ENCODE assay signal across 14 mouse cellular contexts in genomic region chr14:73501721-73502120, GRCm38 (mm10). TPM values are rescaled to one million over a fixed set of nuclear protein-coding genes. Genes with fewer than 3 reads are reported as not detected.
DNase-seq lines count a peak whose midpoint lies in the region; ATAC-seq and TF ChIP-seq lines count a peak whose summit lies in the region.
"Had no signal": no experiment of that assay in that cellular context is flagged by ENCODE, and none has a peak within 500 bp of the region (broad histone marks: within the 10 kb centered on the region; RNA-seq: fewer than 3 reads in every experiment).

No protein-coding gene starts in this region.

- no peaks in the 10 kb centered on the region for H3K27me3 ChIP-seq in heart, adult 2 months (ENCODE audit: control insufficient read depth, insufficient read depth, low read length)
- H3K27me3 ChIP-seq in liver, adult 2 months (ENCODE audit: control insufficient read depth, insufficient read depth, low read length) = no peaks in the 10 kb centered on the region
- no peaks in the 10 kb centered on the region for H3K27me3 ChIP-seq in liver, postnatal 0 days (ENCODE audit: insufficient read depth, low read length)
- H3K27me3 ChIP-seq in hindbrain, embryonic 15.5 days = no peaks in the 10 kb centered on the region

- peak overlapping the region; percentile 8; the same call in 1 of the 2 replicates for H3K27ac ChIP-seq in heart, adult 2 months
- 0 out of 2 replicates have a peak overlapping the region, but pooled peaks have one; percentile 5 for H3K27ac ChIP-seq in liver, adult 2 months (replicated peaks; ENCODE audit: insufficient read depth, low read depth, low read length)
- H3K27ac ChIP-seq in liver, postnatal 0 days (ENCODE audit: low read depth) = no peak overlapping the region
- H3K27ac ChIP-seq in hindbrain, embryonic 15.5 days (replicated peaks) = peak overlapping the region; percentile 77

- no peak for TF ChIP-seq EP300 in heart, adult 2 months (IDR thresholded peaks at IDR 0.05; ENCODE audit: insufficient read depth, low read depth, low read length)
- TF ChIP-seq EP300 in liver, postnatal 0 days (IDR thresholded peaks at IDR 0.05; ENCODE audit: low read depth) = no peak

- WGBS in heart, adult 2 months = 54% methylated on average over 6 of the region's 6 CpGs
- WGBS in liver, adult 2 months = 73% methylated on average over 6 of the region's 6 CpGs
- WGBS in liver, postnatal 0 days (ENCODE audit: insufficient replicate concordance) = 68% methylated on average over 6 of the region's 6 CpGs
- WGBS in hindbrain, embryonic 15.5 days = 64% methylated on average over 6 of the region's 6 CpGs

- no peak overlapping the region for H3K4me3 ChIP-seq in heart, adult 2 months
- no peak overlapping the region for H3K4me3 ChIP-seq in liver, adult 2 months (ENCODE audit: insufficient read depth, low read depth, low read length)
- no peak overlapping the region for H3K4me3 ChIP-seq in liver, postnatal 0 days (ENCODE audit: low read depth, low read length)
- H3K4me3 ChIP-seq in hindbrain, embryonic 15.5 days = no peak overlapping the region
- H3K4me3 ChIP-seq: myocyte had no signal

- H3K36me3 ChIP-seq in heart, adult 2 months (ENCODE audit: control insufficient read depth, insufficient read depth, low read length) = no peaks in the 10 kb centered on the region; the same call in 1 of the 2 replicates
- H3K36me3 ChIP-seq in liver, adult 2 months (ENCODE audit: control insufficient read depth, insufficient read depth, low read length) = no peaks in the 10 kb centered on the region
- H3K36me3 ChIP-seq in liver, postnatal 0 days (replicated peaks; ENCODE audit: insufficient read depth, low read length) = no peaks in the 10 kb centered on the region
- no peaks in the 10 kb centered on the region for H3K36me3 ChIP-seq in hindbrain, embryonic 15.5 days

- no peaks in the 10 kb centered on the region for H3K9me3 ChIP-seq in liver, postnatal 0 days (ENCODE audit: low read length)
- H3K9me3 ChIP-seq in hindbrain, embryonic 15.5 days = no peaks in the 10 kb centered on the region

- no peak overlapping the region for H3K9ac ChIP-seq in heart, adult 2 months (ENCODE audit: low read depth, low read length)
- no peak overlapping the region for H3K9ac ChIP-seq in liver, adult 2 months (ENCODE audit: low read depth, low read length)
- H3K9ac ChIP-seq in liver, postnatal 0 days (replicated peaks) = no peak overlapping the region
- H3K9ac ChIP-seq in hindbrain, embryonic 15.5 days = no peak overlapping the region

- intact Hi-C loops in heart, adult 2 months (cut with DNase I) = loop anchor here (5.0 kb wide), 1 partner anchor 394 kb away; no protein-coding TSS in a partner anchor

- TF ChIP-seq CTCF in heart, adult 2 months (IDR thresholded peaks at IDR 0.05) = no peak
- TF ChIP-seq CTCF in liver, adult 2 months (IDR thresholded peaks at IDR 0.05; ENCODE audit: low read depth, low read length) = no peak
- no peak for TF ChIP-seq CTCF in liver, postnatal 0 days (IDR thresholded peaks at IDR 0.05; ENCODE audit: low read depth)

- no peaks in the 10 kb centered on the region for H3K79me2 ChIP-seq in heart, adult 2 months (replicated peaks; ENCODE audit: control insufficient read depth, insufficient read depth, low read length)
- H3K79me2 ChIP-seq in liver, adult 2 months (ENCODE audit: control insufficient read depth, insufficient read depth, low read length) = no peaks in the 10 kb centered on the region

- DNase-seq in heart, adult 2 months = no peak
- DNase-seq in heart, postnatal 4 days = no peak
- DNase-seq in liver, adult 2 months (ENCODE audit: extremely low read depth, low read depth, low spot score) = no peak
- no peak for DNase-seq in liver, postnatal 0 days
- peak; percentile 33 to 53 for DNase-seq in lung, postnatal 4 days
- DNase-seq in Muller cell, postnatal 12 days (ENCODE audit: inconsistent ontology term) = no peak
- no peak for DNase-seq in frontal cortex, postnatal 10 days (ENCODE audit: low spot score in 2 of 2)
- DNase-seq: adrenal gland, postnatal 10 days; kidney, postnatal 4 days; right cerebral cortex, adult 18-20 months; thymus, postnatal 14 days had no signal

- no peak for TF ChIP-seq POLR2A in heart, adult 2 months (IDR thresholded peaks at IDR 0.05; ENCODE audit: insufficient read depth, low read depth, low read length)
- no peak for TF ChIP-seq POLR2A in liver, adult 2 months (IDR thresholded peaks at IDR 0.05; ENCODE audit: extremely low read depth, insufficient read depth, low read length)

- no peak overlapping the region for H3K4me2 ChIP-seq in liver, postnatal 0 days (ENCODE audit: low read depth, low read length)
- H3K4me2 ChIP-seq in hindbrain, embryonic 15.5 days = no peak overlapping the region

- ATAC-seq in liver, postnatal 0 days = no peak
- no peak for ATAC-seq in hindbrain, embryonic 15.5 days (ENCODE audit: low FRiP score, low read depth)
- ATAC-seq: CD4-positive, CD25-positive, alpha-beta regulatory T cell, adult 4 months had no signal

- H3K4me1 ChIP-seq in heart, adult 2 months (ENCODE audit: control insufficient read depth, insufficient read depth, low read length) = peaks cover 12% of the 10 kb centered on the region
- H3K4me1 ChIP-seq in liver, adult 2 months (ENCODE audit: control insufficient read depth, insufficient read depth, low read length) = 0 out of 2 replicates have a peak, but pooled peaks cover 3% of the 10 kb centered on the region
- H3K4me1 ChIP-seq in liver, postnatal 0 days (ENCODE audit: insufficient read depth) = no peaks in the 10 kb centered on the region; the same call in 1 of the 2 replicates
- H3K4me1 ChIP-seq in hindbrain, embryonic 15.5 days (replicated peaks) = peaks cover 17% of the 10 kb centered on the region

RNA-seq across cellular contexts. Expression of gene Med4, which starts 8.1 kb away (rescaled TPM):
- total RNA-seq in heart, adult 2 months (2021) = 10 to 100 TPM; 19.5 to 23.5 TPM
- 12.5 and 18.2 TPM in 2 replicates for polyA plus RNA-seq in heart, adult 2 months (2012; rRNA removed)
- total RNA-seq in heart, postnatal 4 days (2021) = 10 to 100 TPM; 24.9 to 25.3 TPM
- 10.1 and 11.2 TPM in 2 replicates for total RNA-seq in liver, adult 2 months (2014; rRNA removed)
- polyA plus RNA-seq in liver, adult 2 months (2012; rRNA removed) = 6.1 and 6.3 TPM in 2 replicates
- polyA plus RNA-seq in liver, postnatal 0 days (2015; fragmentation: Nextera tagmentation; extraction: Ambion mirVana) = 18.7 and 20.4 TPM in 2 replicates
- polyA plus RNA-seq in hindbrain, embryonic 15.5 days (2015; fragmentation: Nextera tagmentation; extraction: Ambion mirVana) = 78.7 and 79.0 TPM in 2 replicates

RNA-seq across cellular contexts. Expression of gene Sucla2, which starts 23.4 kb away (rescaled TPM):
- 100 to 1,000 TPM; 693 to 811 TPM for total RNA-seq in heart, adult 2 months (2021)
- polyA plus RNA-seq in heart, adult 2 months (2012; rRNA removed) = 125 and 246 TPM in 2 replicates
- total RNA-seq in heart, postnatal 4 days (2021) = 100 to 1,000 TPM; 381 to 391 TPM
- 137 and 183 TPM in 2 replicates for total RNA-seq in liver, adult 2 months (2014; rRNA removed)
- polyA plus RNA-seq in liver, adult 2 months (2012; rRNA removed) = 36.5 and 38.1 TPM in 2 replicates
- 99.7 and 102 TPM in 2 replicates for polyA plus RNA-seq in liver, postnatal 0 days (2015; fragmentation: Nextera tagmentation; extraction: Ambion mirVana)
- 122 and 124 TPM in 2 replicates for polyA plus RNA-seq in hindbrain, embryonic 15.5 days (2015; fragmentation: Nextera tagmentation; extraction: Ambion mirVana)

RNA-seq across cellular contexts. Expression of gene Nudt15, which starts 46.3 kb away (rescaled TPM):
- total RNA-seq in heart, adult 2 months (2021) = 1 to 10 TPM; 7.3 to 8.6 TPM
- polyA plus RNA-seq in heart, adult 2 months (2012; rRNA removed) = 3.2 and 5.9 TPM in 2 replicates
- 1 to 10 TPM; 6.9 to 7.0 TPM for total RNA-seq in heart, postnatal 4 days (2021)
- total RNA-seq in liver, adult 2 months (2014; rRNA removed) = 1.1 and 1.2 TPM in 2 replicates
- polyA plus RNA-seq in liver, adult 2 months (2012; rRNA removed) = 0.86 and 0.92 TPM in 2 replicates
- polyA plus RNA-seq in liver, postnatal 0 days (2015; fragmentation: Nextera tagmentation; extraction: Ambion mirVana) = 1.6 and 1.9 TPM in 2 replicates
- 8.5 and 8.8 TPM in 2 replicates for polyA plus RNA-seq in hindbrain, embryonic 15.5 days (2015; fragmentation: Nextera tagmentation; extraction: Ambion mirVana)

Comparison
In these comparisons a context has a peak if more than half of its experiments do, and no peak if none do; other contexts are left out.
1. DNase-seq: peak in lung, postnatal 4 days (2 of 2); none in heart, adult 2 months (0 of 2), heart, postnatal 4 days (single experiment), liver, adult 2 months (single experiment), liver, postnatal 0 days (single experiment), Muller cell, postnatal 12 days (single experiment) and frontal cortex, postnatal 10 days (0 of 2).